Mouse (Mus musculus) lung, adult 2 months (tissue): ENCODE measurements around the gene Vps54.

ENCODE experiments used
- CTCF ChIP-seq: fragments of 200-500 bp; IDR thresholded peaks from 2 replicates; pipeline ENCODE4 v1.5.1; 2011; ENCODE audit warnings: mild to moderate bottlenecking, low read length, control low read depth; ENCODE audit not compliant: insufficient read depth
- POLR2A ChIP-seq: fragments of 200-500 bp; IDR thresholded peaks from 2 replicates; pipeline ENCODE4 v1.6.1; 2011; ENCODE audit warnings: low read depth, mild to moderate bottlenecking, control low read depth, low read length, borderline replicate concordance; ENCODE audit errors: extremely low read depth

GRCm38 (mm10) chr11:21368466-21368865 lies 129.4 kb downstream of the Vps54 start:
- TF ChIP-seq CTCF: no peak
- no peak for TF ChIP-seq POLR2A
